Mouse (Mus musculus): Measurements from ENCODE around the gene Pth2.

DNA sequence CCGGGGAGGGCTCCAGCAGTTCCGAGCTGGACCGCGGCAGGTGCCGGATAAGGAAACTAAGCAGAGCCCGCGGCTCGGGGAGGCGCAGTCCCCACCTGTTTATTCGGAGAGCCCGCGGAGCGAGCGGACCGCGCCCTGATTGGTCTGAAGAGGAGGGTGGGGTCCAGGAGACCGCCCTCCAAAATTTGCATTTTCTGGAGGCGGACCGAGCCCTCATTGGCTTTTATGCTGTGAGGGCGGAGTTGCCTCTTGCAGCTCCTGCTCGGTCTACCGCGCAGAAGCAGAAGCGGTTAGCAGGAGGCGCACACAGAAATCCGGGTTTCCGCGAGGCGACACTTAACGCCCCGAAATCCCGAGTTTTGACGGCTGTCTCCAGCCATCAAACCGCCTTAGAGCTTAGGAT, 1.4 kb downstream of the Pth2 start:
- no peak for TF ChIP-seq MAFK (IDR thresholded peaks at IDR 0.05; ENCODE audit: insufficient read depth, low read depth, low read length)
- TF ChIP-seq HCFC1 (IDR thresholded peaks at IDR 0.05; ENCODE audit: borderline replicate concordance, insufficient read depth, low read length), result no peak
- TF ChIP-seq CHD2 (IDR thresholded peaks at IDR 0.05; ENCODE audit: low read depth, low read length), result no peak
- TF ChIP-seq ZNF384 (IDR thresholded peaks at IDR 0.05; ENCODE audit: low read depth, low read length), result no peak
- TF ChIP-seq ZC3H11A (IDR thresholded peaks at IDR 0.05; ENCODE audit: borderline replicate concordance, low read depth, low read length), result no peak

All from ES-E14 (cell line).